Mouse (Mus musculus) CH12.LX (cell line): ENCODE data around the gene Cadm1. TPM values are rescaled to one million over a fixed set of nuclear protein-coding genes. Genes with fewer than 3 reads are reported as not detected.

ENCODE experiments used
- DNase-seq: peaks from one replicate; pipeline ENCODE4 v3.0.0-alpha.2; 2013; ENCODE audit errors: extremely low read depth
- H3K27ac ChIP-seq: 2 replicates; pipeline ENCODE4 v1.5.1; 2012; ENCODE audit warnings: low read depth, mild to moderate bottlenecking, control low read depth, moderate library complexity; ENCODE audit not compliant: insufficient read depth
- H3K27me3 ChIP-seq: replicated peaks from 2 replicates; pipeline ENCODE3; 2012; ENCODE audit warnings: inconsistent platforms
- H3K36me3 ChIP-seq, 2 experiments: replicated peaks in 1 of 2; 2 replicates each; pipeline versions ENCODE3 to v1.6.1; 2012; ENCODE audit warnings: inconsistent platforms in 1 of 2, low read length in 1 of 2, mild to moderate bottlenecking in 1 of 2, mixed read lengths in 1 of 2, moderate library complexity in 1 of 2; ENCODE audit not compliant: control insufficient read depth in 1 of 2, insufficient read depth in 1 of 2
- H3K4me1 ChIP-seq, 2 experiments: 2 replicates each; pipeline ENCODE4 v1.6.1; 2012; ENCODE audit warnings: inconsistent platforms in 1 of 2, moderate library complexity in 1 of 2; ENCODE audit not compliant: insufficient read depth in 2 of 2, control insufficient read depth in 1 of 2
- H3K4me2 ChIP-seq: 2 replicates; pipeline ENCODE4 v1.6.1; 2012; ENCODE audit warnings: low read depth, mild to moderate bottlenecking, control low read depth; ENCODE audit not compliant: poor library complexity, insufficient read depth, severe bottlenecking
- H3K4me3 ChIP-seq, 3 experiments: fragments of 150-350 bp in 1 of 3; sonication (generic) in 1 of 3; replicated peaks in 1 of 3; 2 replicates each; pipeline versions ENCODE3 to v1.5.1; 2011 to 2012; ENCODE audit warnings: low read depth in 2 of 3, low read length in 2 of 3, mild to moderate bottlenecking in 2 of 3, moderate library complexity in 2 of 3, control low read depth in 1 of 3, improper control_type of control experiment in 1 of 3, inconsistent platforms in 1 of 3, mixed read lengths in 1 of 3; ENCODE audit not compliant: poor library complexity in 1 of 3
- H3K79me2 ChIP-seq: replicated peaks from 2 replicates; pipeline ENCODE4 v1.6.1; 2012; ENCODE audit warnings: mild to moderate bottlenecking, moderate library complexity; ENCODE audit not compliant: control insufficient read depth, poor library complexity, insufficient read depth, severe bottlenecking; ENCODE audit errors: extremely low read depth
- H3K9ac ChIP-seq: 2 replicates; pipeline ENCODE4 v1.6.1; 2012; ENCODE audit warnings: low read depth, mild to moderate bottlenecking, control low read depth, moderate library complexity; ENCODE audit not compliant: insufficient read depth
- H3K9me3 ChIP-seq: replicated peaks from 2 replicates; pipeline ENCODE3; 2012; ENCODE audit warnings: low read length, inconsistent platforms, mixed read lengths
- BHLHE40 ChIP-seq: IDR thresholded peaks from 2 replicates; pipeline ENCODE4 v1.6.1; 2011; ENCODE audit warnings: mild to moderate bottlenecking, low read depth, low read length, improper control_type of control experiment
- CHD2 ChIP-seq: IDR thresholded peaks from 2 replicates; pipeline ENCODE4 v1.6.1; 2011; ENCODE audit warnings: low read length, improper control_type of control experiment
- CTCF ChIP-seq, 2 experiments: IDR thresholded peaks in 1 of 2; conservative IDR thresholded peaks in 1 of 2; 2 replicates each; pipeline ENCODE4 v1.5.1; 2011 to 2012; ENCODE audit warnings: low read depth in 2 of 2, low read length in 2 of 2, improper control_type of control experiment in 1 of 2, inconsistent platforms in 1 of 2, mild to moderate bottlenecking in 1 of 2, moderate library complexity in 1 of 2
- E2F4 ChIP-seq: IDR thresholded peaks from 2 replicates; pipeline ENCODE4 v1.6.1; 2011; ENCODE audit warnings: low read depth, low read length, improper control_type of control experiment; ENCODE audit not compliant: insufficient replicate concordance
- ELF1 ChIP-seq: IDR thresholded peaks from 2 replicates; pipeline ENCODE4 v1.6.1; 2014; ENCODE audit warnings: low read depth, mild to moderate bottlenecking, inconsistent platforms, low read length, improper control_type of control experiment
- EP300 ChIP-seq: IDR thresholded peaks from 2 replicates; pipeline ENCODE4 v1.6.1; 2011; ENCODE audit warnings: low read length, improper control_type of control experiment
- ETS1 ChIP-seq: conservative IDR thresholded peaks from 2 replicates; pipeline ENCODE4 v1.6.1; 2012; ENCODE audit warnings: low read depth, mild to moderate bottlenecking, inconsistent platforms, low read length, improper control_type of control experiment, moderate library complexity
- GABPA ChIP-seq: IDR thresholded peaks from 2 replicates; pipeline ENCODE4 v1.6.1; 2012; ENCODE audit warnings: low read depth, low read length, improper control_type of control experiment, inconsistent platforms; ENCODE audit not compliant: insufficient replicate concordance
- IRF4 ChIP-seq: IDR thresholded peaks from 2 replicates; pipeline ENCODE4 v1.6.1; 2014; ENCODE audit warnings: low read depth, mild to moderate bottlenecking, inconsistent platforms, low read length, improper control_type of control experiment
- JUN ChIP-seq: IDR thresholded peaks from 2 replicates; pipeline ENCODE4 v1.6.1; 2011; ENCODE audit warnings: low read depth, mild to moderate bottlenecking, low read length, improper control_type of control experiment, moderate library complexity; ENCODE audit not compliant: insufficient read depth
- MAFK ChIP-seq: IDR thresholded peaks from 2 replicates; pipeline ENCODE4 v1.6.1; 2011; ENCODE audit warnings: low read length, improper control_type of control experiment; ENCODE audit not compliant: insufficient replicate concordance
- MAX ChIP-seq: IDR thresholded peaks from 2 replicates; pipeline ENCODE4 v1.6.1; 2011; ENCODE audit warnings: low read length, improper control_type of control experiment
- MAZ ChIP-seq: IDR thresholded peaks from 2 replicates; pipeline ENCODE4 v1.6.1; 2012; ENCODE audit warnings: low read depth, mild to moderate bottlenecking, inconsistent platforms, low read length, improper control_type of control experiment, moderate library complexity
- MXI1 ChIP-seq: IDR thresholded peaks from 2 replicates; pipeline ENCODE4 v1.6.1; 2011; ENCODE audit warnings: mild to moderate bottlenecking, low read depth, low read length, improper control_type of control experiment
- MYC ChIP-seq: IDR thresholded peaks from 2 replicates; pipeline ENCODE4 v1.6.1; 2011; ENCODE audit warnings: low read depth, mild to moderate bottlenecking, improper control_type of control experiment, low read length
- NELFE ChIP-seq: IDR thresholded peaks from 2 replicates; pipeline ENCODE4 v1.6.1; 2011; ENCODE audit warnings: low read depth, low read length, improper control_type of control experiment
- NRF1 ChIP-seq: IDR thresholded peaks from 2 replicates; pipeline ENCODE4 v1.6.1; 2014; ENCODE audit warnings: low read depth, mild to moderate bottlenecking, inconsistent platforms, low read length, improper control_type of control experiment, moderate library complexity
- PAX5 ChIP-seq: IDR thresholded peaks from 2 replicates; pipeline ENCODE4 v1.6.1; 2012; ENCODE audit warnings: low read length, inconsistent platforms, mixed read lengths
- POLR2A ChIP-seq: IDR thresholded peaks from 2 replicates; pipeline ENCODE4 v1.6.1; 2011; ENCODE audit warnings: low read depth, mild to moderate bottlenecking, improper control_type of control experiment, low read length
- POLR2AphosphoS2 ChIP-seq: IDR thresholded peaks from 2 replicates; pipeline ENCODE4 v1.6.1; 2011; ENCODE audit warnings: low read depth, low read length, improper control_type of control experiment
- RAD21 ChIP-seq: IDR thresholded peaks from 2 replicates; pipeline ENCODE4 v1.6.1; 2011; ENCODE audit warnings: low read depth, mild to moderate bottlenecking, low read length, improper control_type of control experiment, moderate library complexity
- RCOR1 ChIP-seq: conservative IDR thresholded peaks from 2 replicates; pipeline ENCODE4 v1.6.1; 2012; ENCODE audit warnings: low read depth, mild to moderate bottlenecking, inconsistent platforms, low read length, improper control_type of control experiment
- SIN3A ChIP-seq: IDR thresholded peaks from 2 replicates; pipeline ENCODE4 v1.6.1; 2012; ENCODE audit warnings: low read length, improper control_type of control experiment, inconsistent platforms
- USF2 ChIP-seq: conservative IDR thresholded peaks from 2 replicates; pipeline ENCODE4 v1.6.1; 2011; ENCODE audit warnings: low read depth, low read length, improper control_type of control experiment
- dilution Hi-C: fragments of 300-500 bp; cut with MboI; formaldehyde crosslinking; loops from 2 replicates; pipeline ENCODE4 v1.14.3; 2020; ENCODE audit warnings: low sequenced_read_pairs; ENCODE audit not compliant: extremely low pct_unique_long_range_greater_than_20kb, extremely low pct_ligation_motif_present
- in situ Hi-C: fragments of 300-500 bp; cut with MboI; formaldehyde crosslinking; loops from 3 replicates; pipeline ENCODE4 v1.14.3; 2019; ENCODE audit warnings: low sequenced_read_pairs, low pct_ligation_motif_present, low pct_unique_long_range_greater_than_20kb, mixed read lengths
- polyA plus RNA-seq: library from polyadenylated mRNA; unstranded; fragments of >175 nt; gene quantifications from 2 replicates; pipeline ENCODE4 v1.2.1, GENCODE M21; 2012; ENCODE audit warnings: low read depth; ENCODE audit not compliant: insufficient read length
- total RNA-seq, 2 experiments: library from RNA; depleted of rRNA; stranded (reverse); fragments of 300-350 nt in 1 of 2; fragments of >200 nt in 1 of 2; gene quantifications; 2 replicates each; pipeline ENCODE4 v1.2.3; 2012 to 2014

Cadm1 gene
- total and polyA plus RNA-seq, 3 experiments, result not detected

GRCm38 (mm10) chr9:47829846-47830245 is 299.9 kb downstream of the Cadm1 start:
- no peak for DNase-seq
- no peak overlapping the region for H3K4me3 ChIP-seq
- no peaks in the 10 kb centered on the region for H3K79me2 ChIP-seq
- H3K27ac ChIP-seq, result no peak overlapping the region
- dilution Hi-C loops, result no loop called here
- H3K9ac ChIP-seq, result no peak overlapping the region
- TF ChIP-seq POLR2A, result no peak
- peaks cover 25% of the 10 kb centered on the region for H3K9me3 ChIP-seq
- in situ Hi-C loops, result no loop called here
- H3K4me2 ChIP-seq, result no peak overlapping the region
- H3K27me3 ChIP-seq, result no peaks in the 10 kb centered on the region
- no peaks in the 10 kb centered on the region for H3K4me1 ChIP-seq
- no peaks in the 10 kb centered on the region for H3K36me3 ChIP-seq

- H3K9me3 ChIP-seq, result peaks cover 27% of the 10 kb centered on the region
- H3K79me2 ChIP-seq, result no peaks in the 10 kb centered on the region
- no peaks in the 10 kb centered on the region for H3K4me1 ChIP-seq
- no peaks in the 10 kb centered on the region for H3K36me3 ChIP-seq
- no peak overlapping the region for H3K9ac ChIP-seq
- H3K4me2 ChIP-seq, result no peak overlapping the region
- in situ Hi-C loops, result no loop called here
- dilution Hi-C loops, result no loop called here
- H3K27me3 ChIP-seq, result no peaks in the 10 kb centered on the region
- no peak overlapping the region for H3K4me3 ChIP-seq
- TF ChIP-seq MXI1 (no peak), USF2 (no peak), POLR2A (no peak), ELF1 (no peak), GABPA (no peak), NRF1 (no peak), NELFE (no peak), RAD21 (no peak), RCOR1 (no peak), BHLHE40 (no peak), CHD2 (no peak), JUN (no peak)
- TF ChIP-seq, all 38 proteins: peak for 0
- H3K27ac ChIP-seq, result no peak overlapping the region
- DNase-seq, result no peak
Measured at GRCm38 (mm10) chr9:47831412-47831811, 301.4 kb downstream of the Cadm1 start.

- H3K9me3 ChIP-seq, result peaks cover 39% of the 10 kb centered on the region
- H3K4me3 ChIP-seq, result no peak overlapping the region
- H3K4me2 ChIP-seq, result no peak overlapping the region
- H3K36me3 ChIP-seq, result no peaks in the 10 kb centered on the region
- dilution Hi-C loops (no loop called here), in situ Hi-C loops (no loop called here)
- H3K27me3 ChIP-seq, result no peaks in the 10 kb centered on the region
- H3K9ac ChIP-seq, result no peak overlapping the region
- no peaks in the 10 kb centered on the region for H3K79me2 ChIP-seq
- no peak overlapping the region for H3K27ac ChIP-seq
- TF ChIP-seq NRF1, result no peak
- no peak for TF ChIP-seq E2F4
- no peak for TF ChIP-seq MAFK
- no peak for TF ChIP-seq JUN
- TF ChIP-seq CTCF (conservative IDR thresholded peaks at IDR 0.05 in 1 of 2, IDR thresholded peaks at IDR 0.05 in 1 of 2; ENCODE audit: low read depth in 2 of 2, low read length in 2 of 2), result no peak
- no peak for TF ChIP-seq ETS1
- no peak for TF ChIP-seq SIN3A
- TF ChIP-seq EP300, result no peak
- TF ChIP-seq MAX, result no peak
- TF ChIP-seq BHLHE40, result no peak
- no peak for TF ChIP-seq POLR2AphosphoS2
- no peak for TF ChIP-seq IRF4
- TF ChIP-seq ELF1, result no peak
- TF ChIP-seq PAX5, result no peak
- TF ChIP-seq MYC, result no peak
- no peak for TF ChIP-seq RAD21
- TF ChIP-seq USF2, result no peak
- TF ChIP-seq MAZ, result no peak
- no peak for DNase-seq
- H3K4me1 ChIP-seq, result no peaks in the 10 kb centered on the region
Measured at GRCm38 (mm10) chr9:47838170-47838569, 308.2 kb downstream of the Cadm1 start.
